Mouse (Mus musculus) layer of hippocampus, postnatal 36 days (tissue): ENCODE measurements around the gene Tubb4b. TPM values are rescaled to one million over a fixed set of nuclear protein-coding genes. Genes with fewer than 3 reads are reported as not detected.
A peak's percentile ranks its signal among the peaks of the same experiment; 100 is the strongest.

Experiments used
- DNase-seq, 2 experiments: peaks; one replicate each; pipeline ENCODE4 v3.0.0; 2022
- total RNA-seq, 2 experiments: library from RNA; stranded (reverse); gene quantifications; 2 replicates each; pipeline ENCODE4 v1.2.3; 2021

The Tubb4b gene
- total RNA-seq, 2 experiments from 2014 or later: 309 to 323 TPM

- DNase-seq: no peak
These were observed 19.6 kb upstream of the Tubb4b start for GRCm38 (mm10) chr2:25244144-25244543.

DNA sequence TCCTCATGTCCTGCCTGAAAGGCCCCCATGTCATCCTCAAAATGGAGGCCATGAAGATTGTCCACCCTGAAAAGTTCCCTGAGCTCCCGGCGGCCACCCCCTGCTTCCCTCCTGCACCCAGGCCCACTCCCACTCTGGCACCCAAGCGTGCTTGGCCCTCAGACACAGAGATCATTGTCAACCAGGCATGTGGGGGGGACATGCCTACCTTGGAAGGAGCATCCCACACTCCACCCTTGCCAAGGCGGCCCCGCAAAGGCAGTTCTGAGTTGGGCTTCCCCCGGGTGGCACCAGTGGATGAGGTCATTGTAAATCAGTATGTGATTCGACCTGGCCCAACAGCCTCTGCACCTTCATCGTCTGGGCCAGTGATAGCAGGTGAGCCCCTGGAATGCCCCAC, 18.8 kb upstream of the Tubb4b start:
- no peak for DNase-seq

GRCm38 (mm10) chr2:25242101-25242506, 17.6 kb upstream of the Tubb4b start, which contains the start of the genes Rnf208 and Cysrt1:
Rnf208 (plus strand) TSS chr2:25242255.
Cysrt1 (minus strand) TSS chr2:25242452.
- no peak for DNase-seq

GRCm38 (mm10) chr2:25241438-25241775, 16.9 kb upstream of the Tubb4b start:
- no peak for DNase-seq

GRCm38 (mm10) chr2:25240723-25241437, 16.4 kb upstream of the Tubb4b start:
- peak; percentile 53 to 66 for DNase-seq

- DNase-seq: no peak
These were observed 15.8 kb upstream of the Tubb4b start for GRCm38 (mm10) chr2:25240310-25240709.

GRCm38 (mm10) chr2:25239766-25240165, 15.3 kb upstream of the Tubb4b start:
- no peak for DNase-seq

GRCm38 (mm10) chr2:25238106-25238505, 13.6 kb upstream of the Tubb4b start:
- no peak for DNase-seq

DNA sequence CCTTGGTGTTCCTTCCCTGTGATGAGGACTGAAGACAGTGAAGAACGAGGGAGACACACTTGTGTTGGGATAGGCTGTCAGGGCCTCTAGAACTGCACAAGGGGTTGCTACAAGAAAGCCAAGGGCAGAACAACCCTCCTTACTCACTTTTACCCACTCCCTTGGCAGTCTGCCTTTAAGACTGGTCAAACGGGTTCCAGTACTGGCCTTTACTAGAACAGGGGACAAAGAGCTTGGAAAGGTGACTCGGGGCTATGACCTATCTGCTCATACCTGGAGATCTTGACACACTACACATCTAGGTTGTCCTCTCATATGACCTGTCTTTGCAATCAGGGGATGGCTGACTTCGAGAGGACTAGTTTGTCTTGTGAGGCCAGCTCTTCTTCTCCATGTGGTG, 13.0 kb upstream of the Tubb4b start:
- DNase-seq: no peak

GRCm38 (mm10) chr2:25236614-25237013, 12.1 kb upstream of the Tubb4b start, which contains the start of gene Rnf224:
Rnf224 (minus strand) TSS chr2:25236787.
- no peak for DNase-seq

DNA sequence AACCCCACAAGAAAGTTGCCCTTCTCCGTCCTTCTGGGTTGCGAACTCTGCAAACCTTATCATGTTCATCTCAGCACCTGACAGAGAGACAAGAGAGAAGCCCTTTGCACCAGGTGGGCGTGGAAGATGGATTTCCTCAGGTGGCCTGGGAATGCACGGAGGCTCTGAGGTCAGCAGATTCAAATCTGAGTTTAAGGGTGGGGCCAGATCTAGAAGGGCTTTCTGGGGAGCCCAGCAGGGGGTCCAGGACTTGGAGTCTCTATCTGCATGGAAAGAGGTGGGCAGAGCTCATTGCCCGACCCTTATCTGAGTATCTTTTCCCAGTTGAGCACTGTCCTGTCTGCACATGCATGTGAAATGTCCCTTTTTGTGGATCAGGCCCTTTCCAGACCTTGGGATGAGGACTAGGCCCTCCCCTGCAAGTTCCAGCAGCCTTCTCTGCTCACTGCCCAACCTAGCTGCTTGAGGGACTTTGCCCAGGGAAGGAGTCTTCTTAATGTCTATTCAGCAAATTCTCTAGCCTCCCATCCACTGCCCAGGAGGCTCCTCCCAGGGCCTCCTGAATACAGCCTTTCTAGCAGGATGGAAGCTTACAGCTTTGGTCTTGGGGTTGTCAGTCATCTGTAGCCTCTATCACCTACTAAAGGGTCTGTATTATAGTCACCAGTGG, 10.2 kb upstream of the Tubb4b start:
- DNase-seq: no peak

DNA sequence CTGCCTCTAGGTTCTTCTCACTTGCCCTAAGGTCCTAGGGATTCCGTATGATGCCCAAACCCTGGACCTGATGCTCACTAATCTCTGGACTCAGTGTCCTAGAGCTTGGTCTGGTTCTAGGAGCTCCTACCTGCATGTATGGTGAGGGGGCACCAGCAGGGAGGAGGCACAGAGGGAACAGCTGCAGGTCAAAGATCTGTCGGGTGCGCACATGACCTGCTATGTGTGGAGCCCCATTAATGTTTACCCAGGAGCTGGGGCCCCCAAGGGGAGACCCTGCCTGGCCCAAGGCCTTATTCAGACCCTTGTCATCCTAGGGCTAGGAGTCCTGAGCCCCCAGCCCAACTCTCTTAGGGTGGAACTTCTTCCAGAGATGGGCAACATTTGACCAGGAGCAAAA, 9.5 kb upstream of the Tubb4b start, which contains the start of gene Slc34a3:
Gene Slc34a3 (minus strand): TSS at position 315 of the 400 bp plus-strand sequence.
- no peak for DNase-seq

DNA sequence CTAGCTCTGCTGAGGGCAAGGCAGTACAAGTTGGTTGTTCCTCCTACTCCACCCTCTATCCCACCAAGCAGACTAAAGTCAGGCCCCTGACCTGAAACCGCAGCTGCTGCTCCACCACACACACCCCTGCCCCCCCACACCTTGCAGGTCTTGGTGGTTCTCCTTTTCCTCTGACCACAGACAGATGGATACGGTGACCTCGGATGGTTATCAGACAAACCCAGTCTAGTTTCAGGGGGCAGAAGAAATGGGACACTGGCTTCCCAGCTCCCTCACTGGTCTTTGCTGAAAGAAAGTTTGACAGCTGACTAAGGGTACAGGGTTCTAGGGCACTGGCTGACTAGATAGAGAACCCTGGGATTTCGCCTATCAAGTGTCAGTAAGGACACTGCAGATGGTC, 8.9 kb upstream of the Tubb4b start:
- no peak for DNase-seq

DNA sequence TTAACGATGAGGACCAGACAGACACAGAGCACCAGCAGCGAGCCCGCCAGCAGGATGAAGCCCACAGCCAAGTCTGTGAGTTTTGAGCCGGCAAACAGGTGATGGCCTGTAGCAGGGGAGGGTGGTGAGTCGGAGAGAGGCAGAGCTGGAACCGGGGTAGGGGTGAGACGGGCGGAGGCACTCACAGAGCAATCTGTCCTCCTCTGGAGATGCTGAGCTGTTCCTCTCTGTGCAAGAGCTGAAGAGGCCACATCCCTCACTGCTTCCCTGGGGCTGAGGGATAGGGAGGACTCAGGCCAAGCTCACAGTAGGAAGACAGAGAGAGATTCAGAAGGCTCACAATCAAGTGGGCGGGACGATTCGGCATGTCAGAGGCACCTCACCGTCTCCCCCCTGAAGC, 6.5 kb upstream of the Tubb4b start:
- no peak for DNase-seq

DNA sequence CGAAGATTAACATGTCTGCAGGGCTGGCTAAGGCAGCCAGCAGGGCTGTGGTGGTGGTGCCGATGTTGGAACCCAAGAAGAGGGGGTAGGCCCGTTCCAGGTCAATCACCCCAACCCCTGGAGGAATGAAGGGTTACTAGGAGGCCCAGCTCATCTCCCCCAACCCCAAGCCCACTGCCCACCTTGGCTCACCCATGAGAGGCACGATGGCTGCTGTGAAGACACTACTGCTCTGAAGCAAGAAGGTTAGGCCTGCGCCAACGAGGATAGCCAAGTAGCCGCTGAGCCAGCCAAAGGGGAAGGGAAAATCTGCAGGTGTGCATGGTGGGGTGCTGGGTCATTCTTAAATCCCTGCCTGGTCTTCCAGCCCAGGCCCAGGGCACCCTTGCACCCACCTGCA, 6.1 kb upstream of the Tubb4b start:
- DNase-seq: no peak

DNA sequence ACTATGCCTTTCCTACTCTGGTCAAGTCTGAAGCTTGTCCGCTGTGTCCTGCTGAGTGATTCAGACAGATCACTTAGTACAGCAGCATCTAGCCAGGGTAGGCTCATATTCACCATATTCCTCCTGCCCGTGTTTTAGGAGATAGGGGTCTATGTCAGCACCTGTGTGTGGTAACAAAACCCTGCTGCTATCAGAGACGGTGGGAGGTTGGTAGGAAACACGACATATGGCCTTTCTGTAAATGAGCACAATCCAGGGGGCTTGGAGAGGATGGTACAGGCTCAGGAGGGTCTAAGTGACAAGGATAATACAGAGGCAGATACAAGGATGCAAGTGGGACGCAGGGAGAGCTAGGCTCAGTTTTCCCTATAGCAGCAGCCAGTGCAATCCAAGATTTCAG, 5.1 kb upstream of the Tubb4b start:
- DNase-seq: no peak

GRCm38 (mm10) chr2:25228995-25229530, 4.6 kb upstream of the Tubb4b start:
- DNase-seq: no peak

GRCm38 (mm10) chr2:25228431-25228889, 4.0 kb upstream of the Tubb4b start:
- DNase-seq: peak; percentile 84 to 85

DNA sequence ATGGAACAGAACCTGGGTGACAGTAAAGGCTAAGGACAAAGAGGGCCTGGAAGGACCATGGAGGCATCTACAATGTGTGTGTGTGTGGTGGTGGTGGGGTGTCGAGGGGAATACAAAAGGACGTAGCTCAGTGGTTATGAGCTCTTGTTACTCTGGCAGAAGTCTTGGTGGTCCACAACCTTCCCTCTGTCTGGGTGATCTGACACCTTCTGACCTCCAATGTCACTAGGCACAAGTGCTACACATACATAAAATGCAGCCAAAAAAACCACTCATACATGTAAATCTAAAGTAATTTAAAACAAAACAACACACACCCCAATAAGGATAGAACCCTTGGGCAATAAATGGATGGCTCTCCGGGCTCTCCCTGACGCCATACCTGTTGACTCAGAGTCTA, 2.9 kb upstream of the Tubb4b start:
- no peak for DNase-seq

DNA sequence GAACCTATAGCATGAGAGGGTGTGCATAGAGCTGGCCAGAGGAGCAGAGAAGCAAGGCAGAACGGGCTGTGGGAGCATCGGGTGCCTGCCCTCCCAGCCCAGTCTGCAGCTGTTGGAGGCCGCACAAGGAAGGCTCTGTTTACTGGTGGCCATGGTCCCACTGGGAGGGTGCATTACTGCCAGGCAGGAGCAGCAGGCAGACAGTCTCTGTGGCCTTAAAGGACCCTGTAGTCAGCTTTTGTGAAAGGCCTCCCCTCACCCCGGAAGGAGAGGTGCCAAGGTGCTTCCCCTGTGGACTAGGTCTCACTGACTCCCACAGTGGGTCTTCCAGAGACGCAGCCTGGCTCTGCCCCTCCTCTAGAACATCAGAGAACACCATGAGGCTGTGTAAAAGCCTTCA, 2.4 kb upstream of the Tubb4b start:
- DNase-seq: peak; percentile 55 to 68

- no peak for DNase-seq
These were observed 1.4 kb upstream of the Tubb4b start for GRCm38 (mm10) chr2:25225811-25226379.

DNA sequence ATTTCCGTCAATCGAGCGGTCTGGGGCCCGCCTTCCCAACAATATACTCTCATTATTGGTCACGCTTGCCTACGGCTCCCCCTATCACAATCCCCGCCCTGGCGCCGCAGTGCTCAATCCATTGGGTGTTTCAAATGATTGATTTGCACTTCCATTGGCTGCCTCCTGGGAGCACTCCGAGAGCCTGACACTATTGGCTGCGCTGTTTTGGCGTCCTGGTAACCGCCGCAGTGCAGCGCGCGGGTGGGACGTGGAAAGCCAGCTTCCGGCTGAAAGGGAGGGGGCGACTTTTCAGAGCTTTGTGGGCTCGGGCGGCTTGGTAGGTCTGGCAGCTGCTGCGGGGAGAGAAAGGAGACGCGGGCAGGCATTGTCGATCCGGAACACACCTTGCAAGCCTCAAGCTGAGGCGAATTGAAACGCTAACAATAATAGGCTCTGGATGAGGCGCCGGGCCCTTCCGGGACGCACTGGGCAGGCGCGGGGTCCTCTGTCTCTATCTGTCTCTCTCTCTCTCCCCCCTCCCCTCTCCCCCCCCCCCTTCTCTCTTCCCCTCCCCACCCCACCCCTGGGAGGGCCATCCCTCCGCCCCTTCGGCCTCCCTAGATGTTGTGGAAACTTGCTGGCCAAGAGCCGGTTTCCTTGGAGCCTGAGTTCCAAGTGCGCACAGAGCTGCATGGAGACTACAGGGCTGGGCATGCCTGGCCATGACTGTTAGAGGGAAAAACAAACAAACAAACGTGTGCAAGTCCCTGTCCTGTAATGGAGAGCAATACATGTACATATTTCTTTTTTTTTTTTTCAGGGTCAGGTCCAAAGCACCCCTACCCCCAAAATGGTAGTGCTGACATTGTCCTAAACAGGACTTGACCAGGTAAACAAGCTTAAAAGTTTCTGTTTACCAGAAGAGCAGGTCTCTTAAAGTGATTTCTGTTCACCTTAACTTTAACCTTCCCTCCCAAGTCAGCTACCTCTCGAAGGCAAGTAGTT, 557 bp upstream of the Tubb4b start:
- peak; percentile 98 to 99 for DNase-seq
